Mouse (Mus musculus) right cerebral cortex, postnatal 14 days (tissue): ENCODE results near the gene Rgsl1.
"Not testable (repeated sequence)": the region's sequence is repeated elsewhere in the genome, so short reads cannot be mapped to it uniquely, and the experiment has no call there.

ENCODE experiments used
- DNase-seq: peaks from one replicate; pipeline ENCODE4 v3.0.0; 2022

Rgsl1 gene

DNA sequence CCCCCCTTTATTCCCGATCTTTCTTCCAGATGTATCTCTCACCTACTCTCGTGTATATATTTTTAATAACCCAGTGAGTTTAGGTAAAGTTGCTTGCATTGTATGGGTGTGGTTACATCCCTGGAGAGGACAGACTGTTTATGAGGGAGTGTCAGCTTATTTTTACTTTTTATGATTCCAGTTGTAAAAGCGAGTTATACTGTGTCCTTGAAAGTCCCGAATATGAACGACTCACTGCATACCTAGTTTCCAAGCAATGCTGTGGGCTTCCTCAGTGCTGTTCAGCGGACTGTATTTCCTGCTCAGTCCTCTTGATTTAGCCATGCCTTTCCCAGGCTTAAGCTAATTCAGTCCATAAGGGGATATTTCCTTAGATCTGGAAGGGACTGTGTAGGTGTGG lies 68.8 kb downstream of the Rgsl1 start:
- DNase-seq = no peak

DNA sequence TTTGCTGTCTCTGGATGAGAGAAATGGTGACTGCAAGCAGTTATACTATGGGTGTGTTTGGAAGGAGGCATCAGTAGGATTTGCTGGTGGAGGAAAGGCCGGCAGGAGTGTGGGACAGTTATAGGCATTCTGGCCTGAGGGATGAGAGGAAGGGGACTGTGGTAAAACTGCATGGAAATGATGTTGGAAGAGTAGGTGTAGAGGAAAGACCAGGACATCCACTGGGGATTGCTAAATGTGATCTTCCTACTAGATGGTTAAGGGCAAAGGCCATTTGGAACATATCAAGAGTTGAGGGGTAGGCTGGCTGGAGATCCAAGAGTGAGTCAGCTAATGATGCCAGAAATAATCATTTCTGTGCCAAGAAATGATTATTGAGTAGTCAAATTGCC lies 73.2 kb downstream of the Rgsl1 start:
- DNase-seq = no peak

DNA sequence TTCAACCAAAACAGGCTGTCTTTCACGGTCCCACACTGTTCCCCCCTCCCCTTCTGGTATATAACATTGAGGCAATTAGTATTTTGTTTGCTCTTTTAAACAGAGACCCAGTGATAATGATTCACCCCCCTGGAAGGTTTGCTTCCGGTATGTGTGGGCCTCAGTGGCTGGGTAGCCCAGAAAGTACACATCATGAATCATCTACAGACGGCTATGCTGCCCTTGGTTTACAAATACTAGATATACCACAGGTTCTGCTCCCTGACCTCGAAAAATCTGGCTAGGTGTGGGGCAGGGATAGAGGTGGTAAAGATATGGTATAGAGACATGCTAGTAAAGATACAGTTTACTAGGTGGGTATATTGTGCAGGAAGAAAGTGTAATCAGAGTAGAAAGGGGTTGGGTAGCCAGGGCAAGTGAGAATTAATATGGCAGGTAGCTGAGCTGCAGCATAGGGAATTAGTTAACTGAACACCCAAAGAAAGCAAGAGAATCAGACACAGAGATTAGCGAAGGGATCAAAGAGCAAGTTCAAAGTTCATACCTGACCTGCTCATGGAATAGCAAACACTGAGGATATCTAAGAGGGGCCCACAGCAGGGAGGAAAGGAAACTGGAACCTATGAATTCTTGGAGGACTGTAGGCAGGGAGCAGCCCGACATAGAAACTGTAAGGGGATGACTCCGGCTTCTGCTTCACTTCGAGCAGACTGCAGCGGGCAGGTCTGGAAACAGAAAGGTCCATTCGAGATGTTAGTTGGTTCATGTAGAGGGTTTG lies 73.8 kb downstream of the Rgsl1 start:
- DNase-seq = no peak

DNA sequence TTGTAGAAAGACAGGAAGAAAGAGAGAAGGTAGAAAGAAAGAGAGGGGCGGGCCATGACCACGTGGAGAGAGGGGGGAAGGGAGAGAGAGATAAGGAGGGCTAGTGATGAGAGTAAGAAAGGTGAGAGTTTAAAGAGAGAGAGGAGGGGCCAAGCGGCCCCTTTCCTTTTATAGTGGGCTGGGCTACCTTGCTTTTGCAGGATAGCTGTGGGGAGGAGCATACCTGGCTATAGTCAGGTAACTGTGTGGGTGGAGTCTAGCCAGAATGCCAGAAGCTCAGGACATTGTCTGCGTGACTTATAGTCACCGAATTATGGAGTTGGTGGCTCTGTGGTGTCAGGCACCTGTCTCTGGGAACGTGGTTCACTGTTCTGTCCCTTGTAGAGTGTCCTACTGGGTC lies 74.4 kb downstream of the Rgsl1 start:
- DNase-seq = not testable (repeated sequence)

DNA sequence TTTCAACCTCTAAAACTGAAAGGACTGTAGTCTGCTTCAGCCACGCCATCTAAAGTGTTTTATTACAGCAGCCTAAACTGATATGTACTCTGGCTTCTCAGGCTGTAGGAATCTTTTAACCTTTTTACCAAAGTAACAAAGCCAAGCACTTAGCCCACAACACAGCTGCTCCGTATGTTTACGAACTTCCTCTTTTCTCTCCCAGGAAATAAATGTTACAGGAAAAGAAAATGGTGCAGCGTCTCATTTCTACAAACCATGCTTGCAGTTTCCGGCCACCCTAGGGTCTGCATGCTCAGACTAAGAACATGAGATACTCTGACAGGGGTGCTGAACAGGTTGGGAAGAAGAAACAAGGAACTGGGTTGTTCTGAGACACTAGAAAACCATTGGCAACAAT lies 75.5 kb downstream of the Rgsl1 start:
- no peak for DNase-seq

DNA sequence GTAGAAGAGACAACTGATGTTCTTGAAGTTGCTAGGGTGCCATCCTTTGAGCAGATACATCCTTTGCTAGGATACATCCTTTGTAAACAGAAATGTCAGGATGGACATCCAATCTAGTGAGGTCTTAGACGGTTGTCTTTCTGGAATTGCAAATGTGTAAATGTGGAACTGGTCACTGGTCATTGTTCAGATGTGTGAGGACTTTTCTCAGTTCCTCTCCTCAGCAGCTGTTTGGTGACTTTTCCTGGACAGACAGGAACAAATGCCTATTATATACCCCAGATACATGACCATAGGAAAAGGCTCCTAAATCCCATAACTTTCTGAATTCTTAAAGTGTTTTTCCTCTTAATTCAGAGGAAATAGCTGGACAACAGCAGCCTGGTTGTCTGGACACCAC lies 76.7 kb downstream of the Rgsl1 start:
- DNase-seq = no peak

DNA sequence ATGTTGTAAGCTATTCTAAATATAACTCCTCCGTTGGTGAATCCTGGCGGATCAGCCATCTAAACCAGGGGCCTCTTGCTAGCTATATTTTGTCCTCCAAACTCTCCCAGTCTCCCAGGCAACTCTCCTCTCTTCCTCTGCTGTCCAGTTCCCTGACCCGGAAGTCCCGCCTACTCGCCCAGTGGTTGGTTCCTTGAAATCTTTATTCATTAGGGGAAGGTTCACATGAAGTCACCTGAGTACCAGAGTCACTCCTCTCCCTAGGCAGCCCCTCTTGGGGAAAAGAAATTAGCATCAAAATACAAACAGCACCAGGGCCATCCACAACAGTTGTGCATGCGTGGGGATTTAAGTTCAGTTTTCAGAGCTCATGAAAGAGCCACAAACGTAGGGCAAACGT lies 77.6 kb downstream of the Rgsl1 start:
- DNase-seq = no peak

DNA sequence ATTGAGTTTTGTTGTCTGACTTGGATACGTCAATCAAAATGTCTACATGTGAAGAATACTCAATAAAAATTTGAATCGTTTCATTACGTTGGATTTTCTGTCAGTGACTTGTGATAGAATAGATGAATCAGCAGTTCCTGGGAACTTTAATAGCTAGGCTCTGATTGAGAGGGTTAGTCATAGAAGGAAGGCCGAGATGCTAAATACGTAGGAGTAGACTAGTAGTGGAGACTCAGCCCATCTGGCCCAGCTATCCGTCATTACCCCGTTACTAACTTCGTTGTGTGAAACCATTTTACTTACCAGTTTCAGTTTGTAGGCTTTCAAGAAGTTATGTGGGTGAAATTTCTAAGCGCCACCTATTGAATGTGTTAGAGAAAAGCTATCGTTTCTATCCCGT lies 79.8 kb downstream of the Rgsl1 start:
- DNase-seq = no peak

DNA sequence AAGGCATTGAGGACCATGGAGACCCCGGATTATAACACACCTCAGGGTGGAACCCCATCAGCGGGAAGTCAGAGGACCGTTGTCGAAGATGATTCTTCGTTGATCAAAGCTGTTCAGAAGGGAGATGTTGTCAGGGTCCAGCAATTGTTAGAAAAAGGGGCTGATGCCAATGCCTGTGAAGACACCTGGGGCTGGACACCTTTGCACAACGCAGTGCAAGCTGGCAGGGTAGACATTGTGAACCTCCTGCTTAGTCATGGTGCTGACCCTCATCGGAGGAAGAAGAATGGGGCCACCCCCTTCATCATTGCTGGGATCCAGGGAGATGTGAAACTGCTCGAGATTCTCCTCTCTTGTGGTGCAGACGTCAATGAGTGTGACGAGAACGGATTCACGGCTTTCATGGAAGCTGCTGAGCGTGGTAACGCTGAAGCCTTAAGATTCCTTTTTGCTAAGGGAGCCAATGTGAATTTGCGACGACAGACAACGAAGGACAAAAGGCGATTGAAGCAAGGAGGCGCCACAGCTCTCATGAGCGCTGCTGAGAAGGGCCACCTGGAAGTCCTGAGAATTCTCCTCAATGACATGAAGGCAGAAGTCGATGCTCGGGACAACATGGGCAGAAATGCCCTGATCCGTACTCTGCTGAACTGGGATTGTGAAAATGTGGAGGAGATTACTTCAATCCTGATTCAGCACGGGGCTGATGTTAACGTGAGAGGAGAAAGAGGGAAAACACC lies 90.0 kb downstream of the Rgsl1 start:
- DNase-seq = no peak

DNA sequence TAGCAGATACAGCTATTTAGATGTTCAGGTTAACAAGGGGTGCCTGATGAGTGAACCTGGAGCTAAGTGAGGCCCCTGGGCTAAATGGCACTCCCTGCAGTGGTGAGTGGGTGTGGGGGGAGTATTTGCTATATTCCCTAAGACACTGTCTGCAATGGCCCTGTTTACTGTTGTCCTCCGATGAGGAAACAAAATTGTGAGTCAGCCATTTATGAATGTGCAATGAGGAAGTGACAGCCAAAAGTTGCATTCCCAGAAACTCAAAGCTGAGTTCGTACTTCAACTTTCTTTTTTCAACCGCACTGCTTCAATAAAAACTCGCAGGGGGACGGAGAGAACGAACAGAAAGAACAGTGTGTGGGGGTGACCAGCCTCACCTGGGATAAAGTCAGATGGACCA lies 91.4 kb downstream of the Rgsl1 start:
- no peak for DNase-seq

DNA sequence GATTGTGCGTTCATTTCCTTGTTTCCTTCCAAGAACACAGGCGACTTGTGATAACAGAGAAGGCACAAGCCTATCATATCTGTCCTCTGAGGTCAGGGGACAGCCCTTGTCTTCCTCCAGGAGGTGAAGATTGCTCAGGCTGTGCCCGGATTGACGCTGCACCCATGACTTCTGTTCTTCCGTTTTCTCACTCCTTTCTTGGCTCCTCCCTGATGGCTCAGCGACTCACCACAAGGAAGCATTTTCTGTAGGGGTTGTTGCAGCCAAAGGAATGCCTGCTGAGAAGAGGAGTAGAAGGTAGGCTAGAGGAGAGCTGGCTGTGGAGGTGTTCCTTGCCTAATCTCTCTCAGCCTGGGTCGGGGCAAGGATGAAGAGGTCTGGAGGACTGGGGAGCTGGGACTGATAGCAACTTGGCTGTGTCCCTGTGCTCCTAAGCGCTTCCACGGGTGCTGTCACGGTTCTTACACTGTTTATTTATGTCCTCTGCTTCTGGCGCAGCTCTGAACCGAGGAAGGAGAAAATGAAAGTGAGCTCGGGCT lies 92.1 kb downstream of the Rgsl1 start:
- no peak for DNase-seq

DNA sequence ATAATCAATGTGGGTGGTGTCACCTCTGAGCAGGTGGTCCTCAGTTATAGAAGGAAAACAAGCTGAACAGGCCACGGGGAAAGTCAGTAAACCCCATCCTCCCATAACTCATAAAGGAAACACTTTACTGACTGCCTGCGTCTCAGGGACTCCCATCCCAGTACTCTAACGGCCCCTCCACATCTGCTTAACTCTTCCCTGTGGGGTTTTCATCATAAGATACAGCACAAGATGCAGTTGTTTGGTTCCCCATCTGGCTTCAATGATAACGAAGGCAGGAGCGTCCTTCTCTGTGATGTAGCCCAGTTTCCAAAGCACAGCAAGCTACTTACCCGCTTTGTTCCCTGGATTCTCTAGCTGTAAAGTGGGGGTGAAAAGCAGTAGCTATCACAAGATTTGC lies 93.9 kb downstream of the Rgsl1 start:
- DNase-seq = no peak

DNA sequence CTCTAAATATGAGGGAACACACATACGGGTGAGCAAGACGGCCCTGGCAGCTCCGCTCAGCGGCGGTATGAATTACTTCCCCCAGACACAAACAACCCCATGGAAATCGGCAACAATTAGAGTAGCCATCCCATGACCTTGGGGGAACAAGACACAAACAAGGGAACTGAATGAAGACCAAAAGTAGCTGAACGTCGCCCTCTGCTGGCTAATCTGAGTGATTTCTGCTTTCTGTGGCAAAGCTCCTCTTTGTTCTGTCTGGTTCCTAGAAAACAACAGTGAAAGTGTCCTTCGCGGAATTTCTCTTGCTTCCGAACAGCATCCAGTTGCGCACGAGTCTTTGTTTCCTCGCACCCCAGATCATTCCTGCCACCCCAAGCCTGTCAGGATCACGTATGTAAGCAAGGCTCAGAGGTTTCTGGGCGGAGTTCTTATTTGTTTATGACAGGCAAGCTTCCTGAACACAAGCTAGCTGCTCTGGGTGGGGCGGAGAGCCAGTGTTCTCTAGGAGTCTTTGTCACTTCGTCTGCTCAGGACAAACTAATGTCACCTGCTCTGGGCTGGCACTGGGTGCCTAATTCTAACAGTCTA lies 94.6 kb downstream of the Rgsl1 start, which contains the start of gene Rnasel:
TSS of gene Rnasel (plus strand) at position 216 of the 591 bp plus-strand sequence.
- DNase-seq = peak; percentile 63

DNA sequence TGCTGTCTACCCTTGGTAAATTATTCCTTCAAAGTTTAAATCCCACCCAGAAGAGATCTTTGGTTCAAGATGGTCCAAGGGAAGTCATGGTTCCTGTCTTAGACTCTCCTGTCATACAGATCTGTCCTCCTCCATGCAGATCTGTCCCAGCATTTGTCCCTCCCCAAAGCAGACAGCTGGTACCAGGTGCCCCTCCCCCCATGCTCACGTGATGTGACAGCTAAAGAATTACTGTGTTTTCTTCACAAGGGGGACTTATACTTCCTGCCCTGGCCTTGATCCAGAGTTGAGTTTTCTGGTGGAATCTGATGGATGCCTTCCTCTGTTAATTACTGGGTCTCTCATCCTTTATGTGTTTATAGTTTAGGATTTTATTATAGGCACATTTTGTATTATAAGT lies 95.4 kb downstream of the Rgsl1 start:
- no peak for DNase-seq

DNA sequence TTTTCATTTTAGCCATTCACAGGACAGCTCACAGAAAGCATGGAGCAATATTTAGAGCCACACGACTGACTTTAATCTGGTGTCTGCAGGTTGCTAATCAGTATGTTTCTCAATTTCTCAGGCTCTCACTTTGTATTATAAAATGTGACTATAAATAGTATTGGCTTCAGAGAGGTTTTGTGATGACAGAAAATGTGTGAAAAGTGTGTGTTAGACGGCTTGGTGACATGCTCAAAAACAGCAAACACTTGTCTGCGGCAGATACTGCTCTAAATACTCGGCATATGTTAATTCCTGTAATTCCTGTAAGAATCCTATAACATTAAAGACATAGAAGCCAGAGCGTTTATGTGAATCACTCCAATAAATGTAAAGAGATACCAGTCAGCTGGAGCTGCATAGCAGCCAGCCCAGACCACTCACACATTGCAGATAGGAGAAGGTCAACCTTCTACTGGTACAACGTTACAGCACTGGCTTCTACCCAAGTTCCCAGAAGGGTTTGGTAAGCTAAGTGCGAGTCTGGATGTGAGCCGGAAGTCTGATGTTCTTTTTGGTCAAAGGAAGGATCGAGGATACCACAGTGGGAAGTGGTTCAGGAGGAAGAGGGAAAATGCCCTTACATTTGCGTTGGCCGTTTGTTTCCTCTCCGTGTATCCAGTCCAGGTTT lies 95.9 kb downstream of the Rgsl1 start:
- no peak for DNase-seq

DNA sequence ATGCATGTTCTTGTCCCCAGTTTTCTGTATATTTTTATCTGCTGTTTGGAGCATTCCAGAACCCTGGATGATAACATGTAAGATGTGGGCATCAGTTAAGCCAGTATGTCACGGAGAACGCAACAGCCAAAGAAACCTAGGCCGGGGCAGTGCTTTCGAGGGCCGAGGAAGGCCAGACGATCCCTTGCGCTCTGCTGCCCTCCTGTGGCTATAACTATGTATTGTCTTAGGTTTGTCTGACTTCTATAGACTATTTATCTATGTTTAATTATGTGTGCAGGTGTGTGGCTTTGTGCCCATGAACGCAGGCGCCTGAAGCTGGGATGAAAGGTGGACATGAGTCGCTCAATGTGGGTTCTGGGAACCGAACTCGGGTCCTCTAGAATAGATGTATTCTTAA lies 97.2 kb downstream of the Rgsl1 start:
- peak; percentile 74 for DNase-seq

DNA sequence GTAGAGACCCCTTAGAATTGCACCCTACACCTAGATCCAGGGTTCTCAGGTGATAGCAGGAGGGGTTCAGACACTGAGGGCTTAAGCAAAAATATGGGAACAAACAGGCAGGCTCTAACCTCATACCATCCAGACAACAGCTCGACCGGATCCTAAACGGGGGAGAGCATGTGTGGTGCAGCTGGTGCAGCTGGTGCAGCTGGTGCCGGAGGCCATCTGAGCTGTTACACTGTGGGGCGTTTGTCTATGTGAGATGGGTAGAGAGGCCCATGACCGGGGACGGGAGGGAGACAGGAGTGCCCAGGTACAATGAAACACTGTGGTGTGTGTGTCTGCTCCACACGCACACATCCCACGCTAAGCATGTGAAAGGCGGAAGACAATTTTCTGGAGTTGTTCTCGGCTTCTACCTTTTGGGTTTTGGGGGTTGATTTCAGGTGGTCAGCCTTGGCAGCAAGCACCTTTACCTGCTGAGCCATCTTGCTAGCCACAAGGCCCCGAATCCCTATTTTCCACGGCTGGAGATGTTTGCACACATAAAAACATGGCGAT lies 97.7 kb downstream of the Rgsl1 start:
- DNase-seq = no peak

DNA sequence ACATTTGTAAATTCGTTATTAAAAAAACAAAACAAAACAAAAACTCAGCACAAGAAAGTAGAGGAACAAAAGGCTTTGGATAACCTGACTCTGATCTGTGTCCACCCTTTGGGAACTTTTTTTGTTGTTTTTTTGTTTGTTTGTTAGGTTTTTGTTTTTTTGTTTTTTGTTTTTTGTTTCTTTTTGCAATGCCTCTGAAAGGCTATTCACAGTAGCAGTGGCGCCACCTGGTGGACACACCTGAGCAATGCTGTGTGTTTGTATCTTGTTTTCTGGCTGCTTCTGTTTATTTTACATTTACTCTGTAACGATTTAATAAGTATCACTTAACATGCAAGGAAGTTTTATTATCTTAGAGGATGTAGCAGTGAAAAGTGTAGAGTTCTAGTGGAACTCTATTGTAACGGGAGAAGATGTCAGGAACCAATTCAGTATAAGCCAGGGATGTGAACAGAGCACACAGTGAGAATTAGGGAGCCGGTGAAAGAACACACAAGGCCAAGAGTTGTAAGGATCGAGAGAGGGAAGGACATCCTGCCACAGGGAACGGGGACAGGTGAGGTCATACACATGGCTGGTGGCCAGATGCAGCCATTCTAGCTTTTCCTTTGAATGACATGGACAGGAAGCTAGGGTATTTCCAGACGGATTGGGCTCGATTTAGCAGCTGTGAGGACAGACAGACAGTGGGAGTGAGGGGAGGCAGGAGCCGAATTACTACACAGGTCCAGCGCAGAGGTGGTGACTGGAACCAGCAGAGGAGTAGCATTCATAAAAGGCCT lies 101.4 kb downstream of the Rgsl1 start:
- peak; percentile 86 for DNase-seq

DNA sequence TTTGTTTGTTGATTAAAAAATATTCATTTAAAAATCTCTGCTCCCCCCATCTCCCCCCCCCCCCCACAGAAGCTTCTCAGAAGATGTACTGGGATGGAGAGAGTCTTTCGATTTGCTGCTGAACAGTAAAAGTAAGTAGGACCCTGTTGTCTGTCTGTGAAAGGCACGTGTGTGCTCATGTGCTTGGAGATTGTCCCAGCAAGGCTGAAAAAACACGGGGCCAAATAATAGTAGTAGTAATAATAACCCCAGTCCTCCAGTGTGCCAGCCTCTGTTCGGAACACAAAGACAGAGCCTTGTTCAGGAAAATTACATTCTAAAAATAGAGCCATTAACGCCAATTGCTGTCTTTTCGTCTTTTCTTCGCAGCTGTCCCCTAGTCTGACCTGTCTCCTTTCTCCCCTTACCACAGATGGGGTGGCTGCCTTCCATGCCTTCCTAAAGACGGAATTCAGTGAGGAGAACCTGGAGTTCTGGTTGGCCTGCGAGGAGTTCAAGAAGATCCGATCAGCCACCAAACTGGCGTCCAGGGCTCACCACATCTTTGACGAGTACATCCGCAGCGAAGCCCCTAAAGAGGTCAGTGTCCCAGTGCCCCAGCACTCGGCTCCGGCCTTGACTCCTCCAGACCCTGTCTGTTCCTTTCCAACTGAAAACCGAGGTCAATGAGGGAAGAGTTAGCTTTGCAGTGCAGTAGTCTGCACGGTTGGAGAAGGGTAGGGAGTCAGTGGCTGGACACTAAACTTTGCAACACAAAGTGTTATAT lies 102.2 kb downstream of the Rgsl1 start:
- DNase-seq = no peak

DNA sequence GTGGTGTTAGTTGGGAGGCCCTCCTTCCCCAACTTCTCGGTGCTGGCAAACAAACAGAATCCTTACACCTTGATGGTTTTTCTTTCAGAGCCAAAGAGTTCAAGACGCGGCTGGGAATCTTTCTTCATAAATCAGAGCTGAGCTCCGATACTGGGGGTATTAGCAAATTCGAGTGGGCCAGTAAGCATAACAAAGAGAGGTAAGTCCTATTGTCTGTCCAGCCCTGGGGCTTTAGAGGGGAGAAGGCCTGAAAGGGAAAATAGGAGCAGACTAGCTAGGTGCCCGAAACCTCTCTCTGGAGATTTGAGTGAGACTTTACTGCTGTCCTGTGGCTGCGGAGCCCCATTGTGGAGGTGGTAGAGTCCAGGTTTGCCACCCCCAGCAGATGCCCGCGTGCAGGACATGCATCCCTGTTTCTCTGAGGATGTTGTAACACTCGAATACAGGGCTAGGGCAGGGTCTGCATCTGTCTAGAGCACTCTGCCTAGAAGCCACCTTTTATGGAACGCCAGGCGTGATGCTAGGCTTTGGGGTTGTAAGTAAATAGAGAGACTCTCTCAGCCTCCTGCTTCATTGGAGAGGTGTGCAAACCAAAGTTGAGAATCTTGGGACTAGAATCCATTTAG lies 103.1 kb downstream of the Rgsl1 start:
- no peak for DNase-seq

DNA sequence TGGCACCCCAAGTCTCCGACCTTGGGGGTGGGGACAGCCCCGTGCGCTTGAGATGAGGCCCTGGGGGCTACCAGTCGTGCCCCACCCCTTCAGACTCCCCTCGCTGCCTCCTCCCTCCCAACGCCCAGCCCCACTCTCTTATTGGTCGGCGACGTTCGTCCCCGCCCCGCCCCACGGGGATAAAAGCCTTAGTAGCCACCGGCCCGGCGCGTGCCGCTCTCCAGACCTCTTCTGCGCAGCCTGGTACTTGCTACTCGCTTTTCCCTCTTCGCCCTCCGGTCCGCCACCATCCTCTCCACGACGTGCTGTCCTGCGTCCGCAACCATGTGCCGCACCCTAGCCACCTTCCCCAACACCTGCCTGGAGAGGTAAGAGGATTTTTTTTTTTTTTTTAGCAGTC lies 103.8 kb downstream of the Rgsl1 start, which contains the start of gene Rgs16:
TSS of gene Rgs16 (plus strand) at position 205 of the 400 bp plus-strand sequence.
- peak; percentile 65 for DNase-seq
